Mouse (Mus musculus) liver, embryonic 15.5 days (tissue): ENCODE data around the gene Fmod. TPM values are rescaled to one million over a fixed set of nuclear protein-coding genes. Genes with fewer than 3 reads are reported as not detected.
A peak's percentile ranks its signal among the peaks of the same experiment; 100 is the strongest.

Experiments
- ATAC-seq: fragments of 200-750 bp; cut with Nextera tagmentation; 2 replicates; pipeline ENCODE4 v1.8.0; 2017; ENCODE audit warnings: moderate number of reproducible peaks, mild to moderate bottlenecking, moderate library complexity; ENCODE audit not compliant: insufficient read depth
- H3K27ac ChIP-seq: fragments of 300-500 bp; sonication (generic); replicated peaks from 2 replicates; pipeline ENCODE4 v1.5.1; 2015; ENCODE audit warnings: mild to moderate bottlenecking, inconsistent platforms
- H3K27me3 ChIP-seq: fragments of 300-500 bp; sonication (generic); 2 replicates; pipeline ENCODE4 v1.6.1; 2015; ENCODE audit warnings: mild to moderate bottlenecking, inconsistent platforms
- H3K36me3 ChIP-seq: fragments of 300-500 bp; sonication (generic); replicated peaks from 2 replicates; pipeline ENCODE4 v1.6.1; 2015; ENCODE audit warnings: moderate library complexity, mild to moderate bottlenecking, inconsistent platforms
- H3K4me1 ChIP-seq: fragments of 300-500 bp; sonication (generic); replicated peaks from 2 replicates; pipeline ENCODE4 v1.6.1; 2015; ENCODE audit warnings: inconsistent platforms
- H3K4me2 ChIP-seq: fragments of 300-500 bp; sonication (generic); 2 replicates; pipeline ENCODE4 v1.6.1; 2015; ENCODE audit warnings: moderate library complexity, mild to moderate bottlenecking, inconsistent platforms
- H3K4me3 ChIP-seq: fragments of 300-500 bp; sonication (generic); replicated peaks from 2 replicates; pipeline ENCODE4 v1.5.1; 2015; ENCODE audit warnings: mild to moderate bottlenecking, inconsistent platforms
- H3K9ac ChIP-seq: fragments of 300-500 bp; sonication (generic); 2 replicates; pipeline ENCODE4 v1.6.1; 2015; ENCODE audit warnings: moderate library complexity, mild to moderate bottlenecking, inconsistent platforms
- H3K9me3 ChIP-seq: fragments of 300-500 bp; sonication (generic); replicated peaks from 2 replicates; pipeline ENCODE4 v1.6.1; 2016; ENCODE audit warnings: inconsistent platforms
- WGBS: fragments of 180-500 bp; shearing (Covaris S2); methylation state at CpG from one replicate; pipeline ENCODE4 v1.1.7; 2015; ENCODE audit warnings: mixed read lengths; ENCODE audit not compliant: insufficient replicate concordance; 5-methylcytosine and 5-hydroxymethylcytosine counted together
- polyA plus RNA-seq: library from polyadenylated mRNA; unstranded; fragments of >200 nt; fragmentation: Nextera tagmentation; extraction: Ambion mirVana; gene quantifications from 2 replicates; pipeline ENCODE4 v1.2.1, GENCODE M21; 2015

Fmod gene
- polyA plus RNA-seq, 1 experiment from 2014 or later: 3.3 TPM

DNA sequence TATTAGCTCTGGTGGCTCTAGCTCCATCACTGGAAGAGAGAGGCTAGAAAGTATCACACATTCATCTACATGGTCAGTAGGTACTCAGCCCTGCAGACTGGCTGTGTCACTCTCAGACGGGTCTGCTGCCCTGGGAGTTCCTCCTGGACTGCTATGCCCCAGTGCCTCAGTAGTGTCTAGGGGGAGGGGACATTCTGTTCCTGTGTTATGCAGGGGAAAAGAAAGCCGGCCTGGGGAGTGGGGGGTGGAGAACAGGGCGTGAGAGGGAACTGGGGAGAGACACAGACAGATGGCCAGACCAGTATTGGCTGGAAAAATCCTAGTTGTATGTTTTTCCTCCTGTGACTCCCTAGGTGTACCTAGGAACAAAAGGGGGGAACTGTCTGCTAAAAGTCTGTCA, 49.0 kb downstream of the Fmod start:
- H3K4me1 ChIP-seq: peaks cover 93% of the 10 kb centered on the region
- peak overlapping the region; percentile 60; the same call in 1 of the 2 replicates for H3K9ac ChIP-seq
- H3K4me3 ChIP-seq: 0 out of 2 replicates have a peak overlapping the region, but pooled peaks have one; percentile 42
- peak overlapping the region; percentile 74 for H3K4me2 ChIP-seq
- WGBS: 42% methylated on average over 3 of the region's 3 CpGs
- no peaks in the 10 kb centered on the region for H3K9me3 ChIP-seq
- peak overlapping the region; percentile 93 for H3K27ac ChIP-seq
- H3K27me3 ChIP-seq: no peaks in the 10 kb centered on the region
- no peaks in the 10 kb centered on the region for H3K36me3 ChIP-seq
- ATAC-seq: no peak

DNA sequence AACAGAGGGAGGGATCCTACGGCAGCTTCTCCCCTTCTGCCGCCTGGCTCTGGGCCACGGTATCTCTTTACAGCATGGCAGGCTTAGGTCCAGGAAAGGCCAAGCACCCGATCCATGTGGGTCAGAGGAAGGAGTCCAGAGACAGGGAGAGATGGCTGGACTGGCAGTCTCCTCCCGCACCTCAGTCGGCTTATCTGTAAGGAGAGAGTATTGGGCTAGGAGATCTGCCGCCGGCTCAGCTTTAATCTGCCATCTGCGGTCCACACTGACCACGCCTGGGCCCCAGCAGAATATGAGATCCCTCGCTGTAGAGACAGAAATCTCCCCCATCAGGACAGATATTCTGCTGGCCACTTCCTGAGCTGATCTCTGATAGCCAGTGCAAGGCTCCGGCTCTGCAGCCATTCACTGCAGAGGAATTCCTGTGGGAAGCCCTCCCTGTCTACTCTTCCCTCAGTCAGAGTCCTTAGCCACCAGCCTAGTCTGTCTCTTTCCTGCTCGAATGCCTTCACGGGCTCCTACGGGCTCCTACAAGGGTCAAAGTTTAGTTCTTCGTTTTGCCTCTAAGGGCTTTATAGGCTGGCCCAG, 49.9 kb downstream of the Fmod start:
- H3K4me2 ChIP-seq: peak overlapping the region; percentile 74
- no peaks in the 10 kb centered on the region for H3K9me3 ChIP-seq
- peak overlapping the region; percentile 42 for H3K4me3 ChIP-seq
- 14% methylated on average over 16 of the region's 16 CpGs for WGBS
- peak overlapping the region; percentile 93 for H3K27ac ChIP-seq
- H3K36me3 ChIP-seq: no peaks in the 10 kb centered on the region
- peak overlapping the region; percentile 60 for H3K9ac ChIP-seq
- peaks cover 93% of the 10 kb centered on the region for H3K4me1 ChIP-seq
- no peaks in the 10 kb centered on the region for H3K27me3 ChIP-seq
- peak; percentile 62 for ATAC-seq

DNA sequence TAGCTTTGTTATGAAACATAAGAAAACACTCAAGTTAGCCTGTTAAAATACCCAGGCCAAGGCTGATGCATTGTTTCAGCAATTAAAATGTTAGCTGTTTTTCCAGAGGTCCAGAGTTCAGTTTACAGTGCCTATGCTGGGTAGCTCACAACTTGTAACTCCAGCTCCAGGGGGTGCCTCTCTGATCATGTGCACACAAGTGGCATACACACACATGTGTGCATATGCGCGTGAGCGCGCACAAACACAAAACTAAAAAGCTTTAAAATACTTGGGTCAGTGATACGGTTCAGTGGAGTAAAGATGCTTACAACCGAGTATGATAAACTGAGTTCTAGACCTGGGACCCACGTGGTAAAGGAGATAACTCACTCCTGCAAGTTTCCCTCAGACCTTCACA, 52.0 kb downstream of the Fmod start:
- Histone ChIP-seq H3K4me3 (no peak overlapping the region), H3K27me3 (no peaks in the 10 kb centered on the region), H3K36me3 (no peaks in the 10 kb centered on the region), H3K9ac (no peak overlapping the region), H3K4me2 (no peak overlapping the region), H3K4me1 (peaks cover 92% of the 10 kb centered on the region), H3K9me3 (no peaks in the 10 kb centered on the region), H3K27ac (peak overlapping the region; percentile 56; the same call in 1 of the 2 replicates)
- WGBS: 55% methylated on average over 7 of the region's 7 CpGs
- ATAC-seq: no peak

DNA sequence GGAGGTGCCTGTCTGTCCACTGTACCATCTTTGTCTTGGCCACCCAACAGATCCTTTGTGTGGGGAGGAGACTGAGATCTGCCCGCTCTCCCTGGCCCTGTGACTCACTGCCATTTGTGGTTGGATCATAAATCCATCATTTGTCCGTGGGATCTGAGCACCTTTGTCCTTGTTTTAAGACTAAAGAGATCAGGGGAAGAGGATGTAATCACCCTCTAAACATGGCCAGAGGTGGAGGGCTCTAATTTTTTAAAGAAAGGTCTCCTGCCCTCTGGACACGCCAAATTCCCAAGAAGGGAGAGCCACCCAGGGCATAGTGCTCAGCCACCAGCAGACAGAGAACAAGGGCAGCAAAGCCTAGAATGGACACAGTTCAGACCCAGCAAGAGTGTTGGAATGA, 54.8 kb downstream of the Fmod start:
- Histone ChIP-seq H3K9ac (peak overlapping the region; percentile 44), H3K4me3 (no peak overlapping the region), H3K27me3 (no peaks in the 10 kb centered on the region), H3K27ac (peak overlapping the region; percentile 95), H3K4me2 (peak overlapping the region; percentile 80), H3K4me1 (peaks cover 92% of the 10 kb centered on the region), H3K9me3 (no peaks in the 10 kb centered on the region), H3K36me3 (no peaks in the 10 kb centered on the region)
- 68% methylated on average over 3 of the region's 3 CpGs for WGBS
- ATAC-seq: no peak

DNA sequence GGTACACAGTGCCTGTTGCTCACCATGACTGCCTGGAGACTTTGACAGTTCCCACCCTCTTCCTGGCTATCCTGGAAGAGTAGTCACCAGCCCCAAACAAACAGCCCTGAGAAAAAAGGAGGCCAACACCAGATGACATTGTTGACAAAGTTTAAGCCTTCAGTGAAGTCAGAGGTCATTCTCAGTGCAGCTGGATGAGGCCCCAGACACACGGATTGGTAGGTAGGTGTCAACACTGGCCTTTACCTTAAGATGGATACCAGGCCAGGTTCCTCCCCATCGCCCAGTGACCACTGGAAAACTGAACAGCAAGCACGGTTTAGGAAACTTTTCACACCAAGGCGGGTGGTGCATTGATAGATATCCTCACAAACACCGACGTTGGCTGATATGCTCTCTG, 55.3 kb downstream of the Fmod start:
- H3K27ac ChIP-seq: peak overlapping the region; percentile 95
- peak overlapping the region; percentile 80 for H3K4me2 ChIP-seq
- H3K36me3 ChIP-seq: no peaks in the 10 kb centered on the region
- no peaks in the 10 kb centered on the region for H3K27me3 ChIP-seq
- H3K4me1 ChIP-seq: peaks cover 92% of the 10 kb centered on the region
- no peaks in the 10 kb centered on the region for H3K9me3 ChIP-seq
- peak overlapping the region; percentile 44 for H3K9ac ChIP-seq
- WGBS: 15% methylated on average over 6 of the region's 6 CpGs
- 0 out of 2 replicates have a peak, but pooled peaks have one; percentile 1 for ATAC-seq
- peak overlapping the region; percentile 64 for H3K4me3 ChIP-seq

DNA sequence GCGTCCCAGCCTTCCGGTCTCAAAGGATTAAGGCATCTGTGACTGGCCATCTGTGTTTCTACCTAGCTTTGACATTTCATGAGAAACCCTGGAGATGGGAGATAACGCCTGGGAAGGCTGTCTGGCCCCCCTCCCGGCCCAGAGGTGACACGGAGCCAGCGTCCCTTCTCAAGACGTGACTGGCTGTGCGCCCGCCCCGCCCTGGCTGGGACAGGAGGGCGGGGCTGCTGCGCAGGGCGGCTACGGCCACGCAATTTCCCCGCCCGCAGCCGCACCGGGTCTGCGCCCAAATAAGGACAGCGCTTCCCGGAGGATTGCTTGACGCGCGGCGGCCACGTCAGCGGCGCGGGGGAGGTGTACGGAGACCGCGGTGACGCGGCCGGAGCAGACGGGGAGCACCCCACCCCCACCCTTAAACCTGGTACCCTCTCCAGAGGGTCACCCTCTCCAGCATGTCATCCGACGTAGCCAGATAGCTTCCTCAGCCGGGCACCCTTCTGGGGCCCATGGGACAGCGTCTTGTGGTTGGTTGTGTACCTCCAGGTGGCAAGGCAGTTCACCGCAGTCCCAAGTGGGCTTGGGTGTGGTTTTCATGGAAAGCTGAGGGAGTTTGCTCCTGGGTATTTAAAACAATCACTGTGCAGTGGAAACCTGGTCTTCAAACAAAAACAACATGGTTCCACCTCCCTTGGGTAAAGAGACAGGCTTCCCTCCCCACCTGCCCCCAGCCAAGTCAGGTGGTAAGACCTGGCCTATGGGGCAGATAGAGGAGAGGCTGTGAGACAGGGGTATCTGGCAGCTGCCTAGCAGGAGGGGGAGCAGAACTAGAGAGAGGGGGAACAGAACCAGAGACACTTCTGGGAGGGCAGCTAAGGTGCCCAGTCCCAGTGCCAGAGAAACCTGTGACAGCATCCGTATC, 56.1 kb downstream of the Fmod start:
- Histone ChIP-seq H3K27me3 (no peaks in the 10 kb centered on the region), H3K9ac (peak overlapping the region; percentile 74), H3K9me3 (no peaks in the 10 kb centered on the region), H3K4me1 (peaks cover 92% of the 10 kb centered on the region), H3K4me3 (peak overlapping the region; percentile 64), H3K27ac (peak overlapping the region; percentile 95), H3K36me3 (no peaks in the 10 kb centered on the region), H3K4me2 (peak overlapping the region; percentile 80)
- WGBS: 1% methylated on average over 43 of the region's 43 CpGs
- ATAC-seq: peak; percentile 97

DNA sequence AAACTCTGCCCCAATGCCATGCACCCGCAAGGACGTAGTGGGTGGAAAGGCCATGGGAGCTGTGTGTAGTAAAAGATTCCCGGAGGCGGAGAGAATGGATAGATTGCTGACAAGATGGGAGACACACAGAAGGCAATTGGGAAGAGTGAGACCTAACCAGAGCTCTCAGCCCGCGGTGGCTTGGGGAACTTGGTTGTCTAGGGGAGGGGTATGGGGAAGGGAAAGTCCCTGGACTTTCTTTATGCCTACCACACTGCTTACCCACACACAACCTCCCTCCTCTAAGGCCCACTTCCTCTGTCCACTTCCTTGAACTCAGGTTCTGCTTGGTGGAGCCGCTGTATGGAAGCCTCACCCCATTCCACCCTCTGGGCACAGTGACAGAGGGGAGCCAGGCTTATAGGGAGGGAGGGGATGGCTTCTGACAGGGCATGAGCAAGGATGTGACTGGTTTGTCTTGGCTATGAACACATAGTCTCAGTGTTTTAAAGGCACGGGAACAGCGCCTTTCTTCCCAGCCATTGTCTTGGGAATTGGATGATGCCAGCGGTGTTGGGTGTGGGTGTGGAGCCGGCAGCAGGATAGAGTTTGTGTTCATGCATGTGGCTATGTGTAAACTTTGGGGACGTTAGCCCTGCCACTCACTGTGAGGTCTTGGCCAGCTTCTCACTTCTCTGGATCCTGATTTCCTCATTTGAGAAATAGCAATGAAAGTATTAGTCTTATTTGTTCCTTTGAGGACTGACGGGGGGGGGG, 56.9 kb downstream of the Fmod start:
- Histone ChIP-seq H3K4me3 (peak overlapping the region; percentile 64), H3K4me2 (peak overlapping the region; percentile 80), H3K9ac (peak overlapping the region; percentile 74), H3K27me3 (no peaks in the 10 kb centered on the region), H3K9me3 (no peaks in the 10 kb centered on the region), H3K27ac (peak overlapping the region; percentile 95), H3K36me3 (no peaks in the 10 kb centered on the region), H3K4me1 (peaks cover 93% of the 10 kb centered on the region)
- no peak for ATAC-seq
- WGBS: 47% methylated on average over 13 of the region's 13 CpGs

DNA sequence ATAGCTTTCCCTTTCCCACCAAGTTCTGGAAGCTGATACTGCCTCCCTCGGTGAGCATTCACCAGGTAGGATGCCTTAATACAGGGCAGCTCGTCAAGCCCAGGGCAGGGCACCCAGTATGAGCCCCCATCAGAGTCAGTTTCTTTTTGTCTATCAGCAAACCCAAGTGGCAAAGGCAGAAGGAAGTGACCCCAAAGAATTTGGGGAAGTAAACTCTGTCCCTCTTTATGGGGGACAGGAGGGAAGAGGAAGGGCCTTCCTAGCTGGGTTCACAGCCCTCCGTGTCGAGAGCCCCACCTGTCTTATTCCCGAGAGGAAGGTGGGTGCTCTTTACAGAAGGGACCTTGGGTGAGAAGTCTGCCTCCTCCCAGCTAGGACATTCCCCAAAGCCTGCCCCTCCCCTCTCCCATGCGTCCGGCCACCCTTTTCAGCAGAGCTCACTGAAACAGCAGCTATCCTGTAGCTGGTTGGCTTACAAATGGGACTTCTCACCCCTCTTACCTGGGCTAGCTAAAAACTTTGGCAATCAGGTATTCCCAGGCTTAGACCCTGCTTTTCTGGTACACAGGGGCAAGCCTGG, 58.1 kb downstream of the Fmod start:
- no peaks in the 10 kb centered on the region for H3K27me3 ChIP-seq
- H3K36me3 ChIP-seq: no peaks in the 10 kb centered on the region
- no peak overlapping the region for H3K4me3 ChIP-seq
- H3K4me2 ChIP-seq: peak overlapping the region; percentile 17; the same call in 1 of the 2 replicates
- H3K9ac ChIP-seq: peak overlapping the region; percentile 19; the same call in 1 of the 2 replicates
- 32% methylated on average over 7 of the region's 7 CpGs for WGBS
- ATAC-seq: no peak
- no peaks in the 10 kb centered on the region for H3K9me3 ChIP-seq
- peak overlapping the region; percentile 95 for H3K27ac ChIP-seq
- H3K4me1 ChIP-seq: peaks cover 95% of the 10 kb centered on the region

DNA sequence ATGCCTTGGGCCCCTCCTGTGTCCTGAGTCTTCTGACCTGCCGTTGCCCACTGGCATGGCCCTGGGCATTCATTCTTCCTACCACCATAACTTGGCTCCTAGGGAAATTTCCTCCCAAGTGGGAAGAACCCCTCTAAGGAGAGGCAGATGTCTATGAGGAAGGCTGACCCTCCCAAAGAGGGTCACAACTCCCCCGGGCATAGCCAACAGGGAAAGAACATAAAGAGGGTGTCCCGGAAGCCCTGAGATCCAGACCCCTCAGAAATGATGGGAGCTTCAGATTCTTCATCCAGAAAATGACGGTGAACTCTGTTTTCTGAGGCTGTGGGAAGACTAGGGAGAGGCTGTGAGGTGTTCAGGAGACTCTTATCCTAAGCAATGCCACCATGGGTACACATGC, 58.7 kb downstream of the Fmod start:
- Histone ChIP-seq H3K4me2 (peak overlapping the region; percentile 17; the same call in 1 of the 2 replicates), H3K9me3 (no peaks in the 10 kb centered on the region), H3K36me3 (no peaks in the 10 kb centered on the region), H3K27ac (peak overlapping the region; percentile 97), H3K27me3 (no peaks in the 10 kb centered on the region), H3K4me3 (no peak overlapping the region), H3K9ac (peak overlapping the region; percentile 69; the same call in 1 of the 2 replicates), H3K4me1 (peaks cover 95% of the 10 kb centered on the region)
- no peak for ATAC-seq
- WGBS: 75% methylated on average over 4 of the region's 4 CpGs

DNA sequence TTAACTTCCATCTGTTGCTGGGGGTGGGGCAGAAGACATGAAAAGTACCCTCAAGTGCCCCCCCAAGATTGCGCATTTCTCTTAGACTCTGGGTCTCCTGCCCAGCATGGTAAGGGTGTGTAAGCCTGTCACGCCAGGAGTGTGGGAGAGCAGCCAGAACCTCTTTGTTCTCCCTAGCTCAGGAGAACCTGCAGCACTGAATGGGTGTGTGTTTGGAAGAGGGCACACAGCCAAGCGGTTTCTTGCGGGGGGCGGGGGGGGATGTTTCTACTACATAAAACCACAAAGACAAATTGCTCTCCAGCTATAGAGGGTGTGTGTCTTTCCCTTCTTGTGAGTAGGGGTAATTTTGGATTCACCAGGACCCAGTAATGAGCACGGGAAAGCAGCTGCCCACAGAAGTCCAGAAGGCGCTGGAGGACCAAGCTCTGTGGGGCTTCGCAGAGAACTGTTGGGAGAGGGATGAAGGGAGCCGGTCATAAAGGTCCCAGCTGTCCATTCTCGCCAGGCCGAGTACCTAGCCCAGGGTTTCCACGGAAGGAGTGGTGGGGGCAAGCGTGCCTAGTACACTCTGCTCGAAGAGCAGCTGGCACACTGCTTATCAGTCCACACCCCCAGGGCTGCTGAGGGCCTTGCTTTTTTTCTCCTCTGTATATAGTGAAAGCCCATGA, 59.3 kb downstream of the Fmod start:
- Histone ChIP-seq H3K4me1 (peaks cover 91% of the 10 kb centered on the region), H3K4me2 (peak overlapping the region; percentile 50), H3K4me3 (no peak overlapping the region), H3K36me3 (no peaks in the 10 kb centered on the region), H3K9me3 (no peaks in the 10 kb centered on the region), H3K9ac (peak overlapping the region; percentile 69), H3K27me3 (no peaks in the 10 kb centered on the region), H3K27ac (peak overlapping the region; percentile 97)
- 56% methylated on average over 14 of the region's 14 CpGs for WGBS
- ATAC-seq: no peak
